Mouse (Mus musculus) hematopoietic stem cell, adult 5-6 weeks (primary cell): ENCODE measurements around the gene Smco4. TPM values are rescaled to one million over a fixed set of nuclear protein-coding genes. Genes with fewer than 3 reads are reported as not detected.
A peak's percentile ranks its signal among the peaks of the same experiment; 100 is the strongest.
"Not testable (repeated sequence)": the region's sequence is repeated elsewhere in the genome, so short reads cannot be mapped to it uniquely, and the experiment has no call there.

ENCODE experiments used
- ATAC-seq, 2 experiments: fragments of 125-278 bp in 1 of 2; replicated peaks in 1 of 2; 2 replicates each; pipeline ENCODE4 v1.8.0; 2016 to 2017; ENCODE audit warnings: inconsistent platforms in 2 of 2, mild to moderate bottlenecking in 2 of 2, moderate number of reproducible peaks in 2 of 2, low read depth in 1 of 2, moderate TSS enrichment in 1 of 2; ENCODE audit not compliant: low FRiP score in 2 of 2, poor library complexity in 2 of 2, severe bottlenecking in 2 of 2, insufficient read depth in 1 of 2, low TSS enrichment in 1 of 2
- total RNA-seq: library from RNA; stranded (forward); fragments of 172-1452, 232-1000 nt; gene quantifications from 2 replicates; pipeline ENCODE4 v1.2.3, GENCODE M21; 2017

The Smco4 gene
- total RNA-seq, 1 experiment from 2014 or later: 9.8 TPM

- no peak for ATAC-seq
Observed at GRCm38 (mm10) chr9:15529965-15530320, 36.7 kb downstream of the Smco4 start.

GRCm38 (mm10) chr9:15531204-15531603, 38.0 kb downstream of the Smco4 start:
- peak; percentile 12 to 13; a peak in 1 of 4 replicates for ATAC-seq

DNA sequence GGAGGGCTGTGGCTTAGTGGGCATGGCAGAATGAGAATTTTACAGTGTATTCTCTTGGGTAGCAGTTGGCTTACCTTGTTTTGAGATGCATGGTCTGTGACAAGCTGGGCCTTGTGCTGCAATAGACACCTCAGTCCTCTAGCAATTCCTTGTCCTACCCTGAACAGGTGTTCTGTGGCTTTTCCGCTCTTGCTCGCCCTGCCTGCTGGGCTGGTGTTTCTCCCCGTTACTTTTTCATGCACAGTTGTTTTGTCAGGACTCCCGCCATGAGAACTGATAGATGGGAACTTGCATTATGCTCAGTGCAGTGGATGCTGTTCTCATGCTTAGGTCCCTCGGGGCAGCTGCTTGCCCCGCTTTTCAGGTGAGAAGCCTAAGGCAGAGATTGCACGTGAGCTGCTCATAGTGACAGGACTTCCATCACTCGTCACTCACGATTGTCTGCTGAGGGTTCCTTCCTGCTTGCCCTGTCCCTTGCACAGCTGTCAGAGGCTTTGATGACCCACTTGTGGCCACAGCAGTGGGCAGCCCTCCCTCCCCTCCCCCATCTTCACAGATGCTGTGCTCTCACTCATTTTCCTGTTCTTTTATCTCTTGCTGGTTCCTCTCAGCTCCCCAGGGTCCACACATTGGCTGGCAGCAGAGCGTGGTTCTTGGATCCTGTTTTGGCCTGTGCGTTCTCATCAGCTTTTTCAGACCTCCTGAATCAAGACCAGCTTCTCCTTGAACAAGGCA, 40.3 kb downstream of the Smco4 start:
- ATAC-seq: no peak

GRCm38 (mm10) chr9:15534110-15534509, 40.9 kb downstream of the Smco4 start:
- no peak for ATAC-seq

GRCm38 (mm10) chr9:15535418-15535817, 42.2 kb downstream of the Smco4 start:
- ATAC-seq: no peak

GRCm38 (mm10) chr9:15536861-15537426, 43.7 kb downstream of the Smco4 start:
- ATAC-seq: no peak

DNA sequence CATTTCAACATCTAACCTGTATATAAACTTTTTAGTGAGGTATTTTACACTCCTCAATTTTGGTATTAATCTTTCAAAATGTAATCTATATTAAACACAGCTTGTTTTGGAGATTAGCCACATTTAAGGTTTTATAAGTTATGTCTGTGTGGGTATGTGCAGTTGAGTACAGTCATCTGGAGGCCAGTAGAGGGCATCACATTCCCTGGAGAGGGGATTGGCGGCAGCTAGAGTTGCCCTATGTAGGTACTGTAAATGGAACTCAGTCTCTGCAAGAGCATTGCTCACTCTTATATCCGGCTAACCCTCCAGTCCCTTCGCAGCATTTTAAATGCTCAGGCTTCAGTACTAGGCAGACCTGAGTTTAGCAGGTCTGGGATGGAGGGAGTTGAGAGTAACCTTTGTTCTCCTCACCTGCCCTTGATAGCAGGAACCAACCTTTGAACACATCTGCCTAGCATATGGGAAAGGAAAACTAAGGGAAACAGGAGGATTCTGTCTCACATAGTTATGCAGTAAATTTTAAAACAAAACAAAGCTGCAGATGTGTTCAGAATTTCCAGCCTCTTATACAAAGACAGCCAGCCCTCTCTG, 44.3 kb downstream of the Smco4 start:
- ATAC-seq: no peak

DNA sequence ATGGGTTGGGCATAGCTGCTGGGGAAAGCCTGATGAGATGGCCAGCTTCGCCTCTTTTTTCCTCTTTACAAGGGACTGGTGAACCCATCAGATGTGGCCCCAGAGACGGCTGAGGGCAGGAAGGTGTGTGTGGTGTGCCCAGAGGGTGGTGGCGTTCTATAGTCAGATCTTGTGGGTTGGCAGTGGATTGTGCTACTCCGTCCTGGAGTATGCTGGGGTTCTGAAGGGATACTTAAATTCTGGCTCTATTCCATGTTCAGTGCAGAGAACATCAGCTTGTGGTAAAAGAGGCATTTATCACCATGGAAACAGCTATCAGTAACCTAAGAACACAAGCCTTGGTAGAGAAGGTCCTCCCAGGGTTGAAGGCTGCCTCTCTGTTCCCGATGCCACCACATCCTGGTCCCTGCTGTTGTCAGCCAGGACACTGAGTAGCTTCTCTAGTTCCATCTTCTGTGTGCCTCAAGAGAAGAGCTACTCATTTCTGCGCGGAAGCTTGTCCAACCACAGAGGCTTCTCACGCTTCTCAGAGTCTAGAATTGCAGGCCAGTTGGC, 45.8 kb downstream of the Smco4 start:
- peak in 1 of 2 experiments; percentile 23; a peak in 1 of 4 replicates for ATAC-seq

DNA sequence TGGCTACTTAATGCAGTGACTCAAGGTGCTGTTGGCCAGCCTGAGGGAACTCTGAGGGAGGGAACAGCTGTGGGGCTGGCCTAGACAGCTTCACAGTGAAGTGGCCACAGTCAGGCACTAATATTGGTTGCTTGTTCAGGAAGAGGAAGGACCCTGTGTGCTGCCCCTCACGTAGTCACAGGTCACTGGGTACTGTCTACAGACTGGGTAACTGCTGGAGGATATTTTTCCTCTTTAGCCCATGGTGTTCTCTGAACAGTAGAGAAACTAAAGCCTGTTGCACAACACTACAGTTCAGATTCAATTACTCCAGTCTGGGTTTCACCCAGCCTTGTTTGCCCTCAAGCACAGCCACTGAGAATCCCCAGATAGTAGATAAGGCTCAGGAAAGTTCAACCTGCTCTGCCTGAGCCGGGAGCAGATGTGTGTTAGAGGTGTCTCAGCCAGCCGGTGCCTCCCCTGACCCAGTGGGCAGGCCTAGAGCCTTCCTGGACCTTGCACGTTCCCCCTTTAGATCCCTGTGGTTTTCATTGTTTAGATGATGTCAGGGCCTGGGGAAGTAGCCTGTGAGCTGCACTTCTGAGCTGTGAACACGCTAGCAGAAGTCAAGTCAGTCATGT, 48.6 kb downstream of the Smco4 start:
- peak; percentile 75 to 76 for ATAC-seq

- ATAC-seq: 0 out of 4 replicates have a peak, but pooled peaks of 1 of the 2 experiments have one; percentile 22
Observed at GRCm38 (mm10) chr9:15550461-15550961, 57.3 kb downstream of the Smco4 start.

- ATAC-seq: not testable (repeated sequence)
Observed at GRCm38 (mm10) chr9:15551073-15551472, 57.8 kb downstream of the Smco4 start.

GRCm38 (mm10) chr9:15551933-15552851, 59.0 kb downstream of the Smco4 start:
- ATAC-seq: no peak

GRCm38 (mm10) chr9:15553322-15553721, 60.1 kb downstream of the Smco4 start:
- ATAC-seq: no peak

GRCm38 (mm10) chr9:15560451-15560850, 67.2 kb downstream of the Smco4 start:
- no peak for ATAC-seq

DNA sequence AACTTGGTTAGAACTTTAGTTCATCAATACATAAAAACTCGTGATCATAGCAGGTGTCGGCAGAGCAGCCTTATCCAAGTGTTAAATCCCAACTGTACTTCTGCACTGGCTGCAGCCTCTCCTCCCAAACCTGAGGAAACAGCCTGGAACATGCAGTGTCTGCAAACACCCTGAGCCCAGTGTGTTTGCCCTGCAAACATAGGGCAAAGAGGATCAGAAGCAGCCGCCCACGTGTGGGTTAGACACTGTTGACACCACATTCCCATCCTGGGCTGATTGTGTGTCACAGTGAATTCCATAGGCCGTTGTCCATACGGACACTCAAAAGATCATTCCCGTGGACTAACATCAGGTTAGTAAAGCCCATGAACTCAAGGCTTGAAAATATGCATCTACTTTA, 69.1 kb downstream of the Smco4 start:
- no peak for ATAC-seq

DNA sequence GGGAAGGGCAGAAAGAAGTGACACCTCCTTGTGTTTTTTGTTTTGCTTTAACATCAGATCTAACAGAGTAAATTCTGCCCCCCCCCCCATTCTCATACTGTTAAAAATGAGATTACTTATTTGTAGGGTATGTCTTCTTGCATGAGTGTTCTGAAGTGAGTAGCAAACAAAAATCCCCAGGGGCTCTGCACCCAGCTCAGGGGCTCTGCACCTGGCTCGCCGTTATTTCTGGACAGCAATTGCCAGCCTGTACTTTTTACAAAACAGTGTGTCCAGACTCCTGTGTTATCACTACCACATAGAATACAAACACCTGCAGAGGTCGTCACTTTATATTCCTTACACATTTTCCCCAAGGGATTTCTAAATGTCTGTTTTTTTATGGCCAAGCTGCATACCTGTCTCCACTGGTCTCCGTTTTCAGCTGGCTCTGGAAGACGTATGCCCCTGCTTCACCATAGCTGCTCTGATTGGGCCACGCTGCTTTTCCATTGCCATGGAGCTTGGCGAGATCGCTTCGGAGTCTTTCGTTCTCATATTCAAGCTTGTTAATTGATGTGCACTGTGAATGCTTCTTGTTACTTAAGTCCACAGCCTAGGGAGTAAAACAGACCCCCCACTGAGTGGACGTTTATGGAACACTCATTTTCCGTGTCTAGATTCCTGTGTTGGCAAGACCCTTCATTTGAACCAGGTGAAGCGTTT, 81.7 kb downstream of the Smco4 start:
- no peak for ATAC-seq
